Mouse (Mus musculus) cerebellum, postnatal 25 days (tissue): Measurements from ENCODE around the gene Rnf157.
A peak's percentile ranks its signal among the peaks of the same experiment; 100 is the strongest.

ENCODE experiments used
- DNase-seq, 2 experiments: peaks; one replicate each; pipeline ENCODE4 v3.0.0; 2021; ENCODE audit warnings: mixed read lengths in 2 of 2

Gene Rnf157

DNA sequence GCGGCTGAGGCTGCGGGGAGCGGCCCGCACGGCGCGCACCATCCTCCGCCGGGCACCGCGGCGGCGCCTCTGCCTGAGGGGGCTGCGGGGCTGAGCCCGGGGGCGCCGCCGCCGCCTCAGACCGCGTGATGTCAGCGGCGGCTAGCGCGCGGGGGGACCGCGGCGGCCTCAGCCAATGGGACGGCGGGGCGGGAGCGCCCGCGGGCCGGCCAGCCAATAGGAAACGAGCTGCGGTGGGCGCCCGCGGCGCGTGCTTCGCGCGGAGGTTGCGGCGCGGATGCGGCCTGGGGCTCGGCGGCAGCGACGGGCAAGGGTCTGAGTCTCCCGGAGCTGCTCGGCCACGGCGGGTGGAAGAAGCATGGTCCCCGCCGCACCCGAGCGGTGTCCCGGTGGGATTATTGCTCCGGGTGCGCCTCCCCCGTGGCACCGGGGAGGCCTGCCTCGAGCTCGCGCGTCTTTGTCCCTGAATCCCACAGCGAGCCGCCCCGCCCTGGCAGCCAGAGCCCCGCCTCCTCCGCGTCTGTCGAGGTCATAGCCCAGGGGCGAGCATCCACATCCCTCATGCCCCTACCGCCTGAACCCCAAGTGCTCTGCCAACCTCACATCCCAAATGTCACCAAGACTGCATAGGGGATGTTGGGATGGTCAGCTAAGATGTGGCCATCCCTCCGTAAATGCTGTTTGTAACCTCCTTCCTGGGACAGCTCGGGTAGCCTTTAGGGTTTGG is at the start of gene Rnf157:
Gene Rnf157 (minus strand): TSS at position 129 of the 727 bp plus-strand sequence.
- peak; percentile 83 to 89 for DNase-seq

- DNase-seq, result no peak
Measured at GRCm38 (mm10) chr11:116459786-116460185, 47.0 kb upstream of the Rnf157 start.

DNA sequence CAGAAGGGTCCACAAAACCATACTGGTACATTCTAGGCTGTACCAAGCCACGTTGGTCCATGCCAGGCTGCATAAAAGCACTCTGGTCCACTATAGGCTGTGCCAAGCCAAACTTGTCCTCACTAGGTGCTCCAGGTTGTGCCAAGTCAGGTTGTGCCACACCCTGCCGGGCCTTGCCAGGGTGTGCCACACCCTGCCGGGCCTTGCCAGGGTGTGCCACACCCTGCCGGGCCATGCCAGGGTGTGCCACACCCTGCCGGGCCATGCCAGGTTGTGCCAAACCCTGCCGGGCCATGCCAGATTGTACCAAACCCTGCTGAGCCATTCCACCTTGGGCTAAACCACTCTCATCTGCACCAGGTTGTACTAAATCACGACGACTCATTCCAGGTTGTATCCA is 43.4 kb upstream of the Rnf157 start:
- no peak for DNase-seq

DNA sequence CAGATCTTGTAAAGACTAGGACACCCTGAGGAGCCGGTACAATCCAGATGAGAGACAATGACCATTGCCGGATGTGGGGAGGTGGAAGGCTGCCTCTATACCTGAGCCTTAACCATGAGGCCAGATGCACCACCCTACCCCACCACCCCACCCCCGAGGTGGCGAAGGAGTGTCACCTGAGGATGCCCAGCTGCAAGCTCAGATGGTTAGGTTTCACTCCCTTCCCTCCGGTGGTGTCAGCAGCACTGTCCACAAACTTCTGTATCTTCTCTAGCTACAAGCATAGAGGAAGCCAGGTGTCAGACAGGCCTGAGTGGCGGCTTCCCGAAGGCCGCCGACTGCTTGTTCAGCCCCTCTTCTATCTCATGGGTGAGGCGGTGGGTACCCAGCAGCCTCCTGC is 41.1 kb upstream of the Rnf157 start:
- no peak for DNase-seq

DNA sequence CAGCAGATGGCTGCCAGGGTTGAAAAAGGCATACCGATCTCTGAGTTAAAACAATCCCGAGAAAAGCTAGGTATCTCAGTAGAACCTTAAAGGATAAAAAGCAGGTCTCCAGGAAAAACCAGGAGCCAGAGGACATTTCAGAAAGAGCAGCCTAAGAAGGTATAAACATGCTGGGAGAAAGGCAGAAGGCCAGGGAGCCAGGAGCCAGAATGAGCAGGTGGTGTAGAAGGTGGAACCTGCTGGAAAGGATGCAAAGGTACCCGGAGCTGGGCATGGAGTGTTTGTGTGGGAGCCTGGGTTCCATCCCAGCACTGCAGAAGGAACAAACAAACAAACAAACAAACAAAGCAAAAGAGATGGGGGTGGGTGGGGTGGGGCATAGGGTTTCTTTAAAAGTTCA is 36.5 kb upstream of the Rnf157 start:
- DNase-seq, result peak; percentile 44 to 59

GRCm38 (mm10) chr11:116447822-116448221 is 35.0 kb upstream of the Rnf157 start:
- no peak for DNase-seq

DNA sequence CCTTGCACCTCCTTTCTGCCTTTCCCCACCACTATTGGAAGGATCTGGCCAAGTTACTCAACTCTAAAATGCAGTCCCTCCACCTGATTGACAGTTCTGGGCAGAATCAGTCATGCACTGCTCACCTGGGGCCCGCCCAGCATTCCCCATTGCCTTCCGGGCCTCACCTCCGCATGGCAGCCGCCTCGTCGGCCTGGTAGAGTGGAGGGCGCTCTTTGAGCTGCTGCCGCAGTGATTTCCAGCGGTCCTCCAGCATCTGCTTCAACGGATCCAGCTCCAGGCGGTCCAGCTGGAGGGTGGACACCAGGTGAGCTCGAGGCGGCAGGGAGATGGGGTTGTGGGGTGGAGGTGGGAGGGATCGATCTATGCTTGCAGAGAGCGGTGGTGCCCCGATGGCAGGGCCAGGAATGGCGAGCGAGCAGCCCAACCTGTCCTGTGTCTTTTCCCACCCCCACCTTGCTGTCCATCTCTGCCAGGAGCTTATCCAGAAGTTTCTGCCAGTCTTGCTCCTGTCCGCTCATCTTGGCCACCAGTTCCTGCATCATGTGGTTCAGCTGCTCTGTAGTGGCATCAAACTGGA is 33.6 kb upstream of the Rnf157 start:
- no peak for DNase-seq

GRCm38 (mm10) chr11:116445596-116446307 is 32.9 kb upstream of the Rnf157 start:
- DNase-seq, result peak; percentile 96 to 97

DNA sequence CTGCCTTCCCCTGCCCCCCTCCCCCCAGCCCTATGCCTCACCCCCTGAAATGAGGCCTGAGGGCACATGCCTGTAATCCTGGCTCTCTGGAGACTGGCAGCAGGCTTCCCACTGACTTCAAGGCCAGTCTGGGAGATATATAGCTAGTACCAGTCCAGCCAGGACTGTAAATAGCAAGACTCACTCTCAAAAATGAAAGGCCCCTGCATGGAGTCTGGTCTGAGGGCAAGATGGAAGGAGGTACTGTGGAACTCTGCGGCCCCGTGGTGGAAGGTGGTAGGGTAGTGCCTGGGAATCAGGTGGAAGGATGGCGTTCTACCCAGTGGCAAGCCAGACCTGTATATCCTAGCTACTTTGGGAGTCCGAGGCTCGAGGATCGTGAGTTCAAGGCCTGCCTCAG is 31.1 kb upstream of the Rnf157 start:
- no peak for DNase-seq

- no peak for DNase-seq
Measured at GRCm38 (mm10) chr11:116443311-116443710, 30.5 kb upstream of the Rnf157 start.

DNA sequence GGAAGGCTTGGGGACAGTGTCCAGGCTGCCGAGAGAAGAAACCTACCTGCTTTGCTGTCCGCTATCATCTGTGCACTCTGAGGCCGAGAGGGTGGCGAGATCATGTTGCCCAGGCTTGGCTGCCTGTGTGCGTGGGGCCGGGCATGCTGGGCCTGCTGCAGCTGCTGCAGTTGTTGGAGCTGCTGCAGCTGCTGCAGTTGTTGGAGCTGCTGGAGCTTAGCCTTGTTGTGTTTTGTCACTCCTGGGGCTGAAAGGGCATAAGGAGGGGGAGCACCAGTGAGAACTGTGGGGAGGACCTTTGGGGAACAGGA is 30.0 kb upstream of the Rnf157 start:
- no peak for DNase-seq

GRCm38 (mm10) chr11:116442129-116442866 is 29.5 kb upstream of the Rnf157 start:
- no peak for DNase-seq

DNA sequence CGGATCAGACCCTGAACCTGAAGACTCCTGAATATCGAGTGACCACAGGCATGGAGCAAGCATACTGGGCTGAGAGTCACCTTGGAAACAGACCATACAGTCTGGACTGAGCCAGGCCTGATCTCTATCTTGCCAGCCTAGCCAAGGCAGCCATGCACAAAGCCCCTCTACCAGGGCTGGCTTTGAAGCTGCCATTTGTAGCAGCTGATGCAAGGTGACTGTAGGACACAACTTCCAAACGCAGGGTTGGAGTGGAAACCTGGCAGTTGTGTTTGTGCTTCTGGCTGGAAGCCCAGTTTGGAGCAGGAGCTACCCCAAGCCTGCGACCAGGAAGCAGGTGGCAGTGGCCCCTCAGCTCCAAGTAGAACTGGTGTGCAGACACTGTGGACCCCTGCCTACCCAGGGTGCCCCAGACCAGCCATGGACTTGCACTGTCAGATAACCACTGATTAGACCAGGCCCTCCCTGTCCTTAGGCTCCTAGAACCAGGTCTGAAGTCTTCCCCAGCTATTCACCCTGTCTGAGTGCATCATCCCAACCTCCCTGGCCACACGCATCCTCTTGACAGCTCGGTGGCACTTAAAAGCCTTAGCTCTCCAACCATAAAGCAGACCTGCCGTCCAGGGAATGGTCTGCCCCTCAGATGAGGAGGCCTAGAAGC is 27.7 kb upstream of the Rnf157 start:
- DNase-seq, result peak in 1 of 2 experiments; percentile 35

GRCm38 (mm10) chr11:116439269-116440240 is 26.7 kb upstream of the Rnf157 start:
- DNase-seq, result no peak

GRCm38 (mm10) chr11:116437541-116437940 is 24.7 kb upstream of the Rnf157 start:
- DNase-seq, result no peak

DNA sequence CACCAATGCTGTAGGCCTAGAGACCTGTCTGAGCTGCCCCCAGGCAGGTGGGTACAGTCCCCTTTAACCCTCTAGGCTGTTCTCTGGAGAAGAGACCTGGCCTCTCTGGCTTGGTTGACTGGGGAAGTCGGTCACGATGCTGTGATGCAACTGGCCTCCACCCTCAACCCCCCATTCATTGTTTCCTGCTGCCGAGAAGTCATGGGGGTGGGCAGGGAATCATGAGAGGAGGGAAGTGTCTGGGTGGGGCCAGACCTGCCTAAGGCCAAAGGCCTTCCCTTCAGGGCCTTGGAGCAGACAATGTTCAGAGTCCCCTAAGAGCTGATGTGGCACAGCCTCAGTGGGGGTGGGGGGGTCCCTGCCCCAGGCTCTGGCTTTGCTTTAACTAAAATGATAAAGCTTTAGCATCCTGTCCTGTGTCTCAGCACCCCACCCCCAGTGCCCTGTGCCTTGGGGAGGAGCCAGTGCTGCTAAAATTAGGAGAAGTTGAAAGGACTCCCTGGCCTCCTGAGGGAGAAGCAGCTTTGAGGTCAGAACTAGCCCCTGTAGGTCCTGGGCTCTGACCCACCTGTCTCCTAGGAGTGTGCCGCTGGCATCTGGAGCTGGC is 24.0 kb upstream of the Rnf157 start:
- no peak for DNase-seq

DNA sequence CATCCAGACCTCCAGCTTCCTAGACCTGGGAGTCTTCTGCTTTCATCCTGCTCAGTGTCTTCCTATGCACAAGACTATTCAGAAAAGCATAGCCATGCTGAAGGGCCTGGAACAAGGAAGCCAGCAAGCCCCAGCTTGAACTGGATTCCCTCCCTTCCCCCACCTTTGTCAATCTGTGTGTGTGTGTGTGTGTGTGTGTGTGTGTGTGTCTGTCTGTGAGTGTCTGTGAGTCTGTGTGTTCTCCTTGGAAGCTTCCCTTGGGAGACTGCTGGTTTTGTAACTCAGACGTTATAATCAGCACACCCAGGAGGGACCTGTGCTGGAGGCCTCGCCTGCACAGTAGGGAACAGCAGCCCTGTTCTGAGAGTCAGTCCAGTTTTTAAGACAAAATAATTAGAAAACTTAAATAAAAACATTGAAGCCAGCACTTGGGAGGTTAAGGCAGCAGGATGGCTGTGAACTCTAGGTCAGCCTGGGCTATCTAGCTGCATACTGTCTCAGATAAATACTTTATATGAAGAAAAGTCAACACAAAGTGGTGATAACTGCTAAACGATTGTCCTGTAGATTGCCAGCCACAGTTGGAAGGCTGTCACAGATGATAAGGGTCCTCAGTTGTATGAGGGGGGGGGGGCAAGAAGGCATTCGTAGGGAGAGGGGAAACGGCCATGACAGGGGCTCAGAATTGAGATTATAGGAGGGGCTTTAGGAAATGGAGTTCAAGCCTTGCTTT is 23.3 kb upstream of the Rnf157 start:
- DNase-seq, result peak in 1 of 2 experiments; percentile 7

DNA sequence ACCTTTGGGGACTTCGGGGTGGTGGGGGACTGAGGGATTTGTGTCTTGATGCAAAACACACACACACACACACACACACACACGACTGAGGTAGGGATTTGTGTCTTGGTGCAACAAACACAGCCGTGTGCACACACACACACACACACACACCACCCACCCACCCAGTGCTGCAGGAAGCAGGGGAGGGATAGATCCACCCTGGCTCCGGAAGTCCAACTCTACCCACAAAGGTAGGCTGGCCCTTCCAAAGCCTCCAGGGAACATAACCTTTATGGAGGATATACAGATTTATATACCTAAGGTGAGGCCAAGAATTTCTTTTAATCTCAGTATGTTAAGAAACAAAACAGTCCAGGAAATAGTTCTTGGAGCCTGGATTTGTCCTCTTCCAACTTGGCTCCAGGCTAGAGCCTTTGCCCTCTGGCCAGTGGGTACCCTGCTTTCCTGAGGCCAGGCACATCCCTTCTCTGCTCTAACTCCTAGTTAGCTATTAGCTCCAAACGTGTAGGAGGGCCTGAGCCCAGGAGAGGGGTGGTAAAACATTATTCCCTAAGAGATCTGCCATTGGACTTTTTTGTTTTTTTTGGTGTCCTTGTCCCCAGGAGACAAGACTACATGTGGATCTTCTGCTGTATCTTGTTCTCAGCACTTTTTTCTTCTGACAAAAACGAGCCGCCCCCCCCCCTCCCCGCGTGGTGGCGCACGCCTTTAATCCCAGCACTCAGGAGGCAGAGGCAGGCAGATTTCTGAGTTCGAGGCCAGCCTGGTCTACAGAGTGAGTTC is 22.3 kb upstream of the Rnf157 start:
- no peak for DNase-seq

DNA sequence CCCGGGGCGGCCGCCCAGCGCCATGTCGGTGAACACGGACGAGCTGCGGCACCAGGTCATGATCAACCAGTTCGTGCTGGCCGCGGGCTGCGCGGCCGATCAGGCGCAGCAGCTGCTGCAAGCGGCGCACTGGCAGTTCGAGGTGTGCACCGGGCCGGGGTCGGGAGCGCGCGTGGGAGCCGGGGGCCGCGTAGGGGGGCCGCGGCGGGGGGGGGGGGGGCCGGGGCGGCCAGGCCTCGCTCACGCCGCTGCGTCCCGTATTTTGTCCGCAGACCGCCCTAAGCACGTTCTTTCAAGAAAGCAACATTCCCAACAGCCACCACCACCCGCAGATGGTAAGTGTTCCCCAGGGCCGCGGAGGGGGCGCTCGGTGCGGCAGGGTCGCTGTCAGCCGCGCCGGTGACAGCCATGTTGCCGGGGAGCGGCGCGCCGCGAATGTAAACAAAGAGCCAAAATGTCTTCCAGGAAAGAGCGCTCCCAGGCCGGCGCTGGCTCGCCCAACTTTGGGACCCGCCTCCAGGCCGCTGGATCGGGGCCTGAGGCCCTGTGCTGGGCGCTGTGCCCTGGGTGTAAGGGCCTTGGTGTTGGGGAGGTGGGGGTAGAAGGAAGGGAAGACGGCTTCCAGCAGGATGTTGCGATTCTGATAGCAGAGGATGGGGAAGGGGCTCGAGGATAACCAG is 21.6 kb upstream of the Rnf157 start:
- DNase-seq, result peak; percentile 67 to 70
